Mouse (Mus musculus) embryonic facial prominence, embryonic 10.5 days (tissue): Measurements from ENCODE around the gene Vps8. TPM values are rescaled to one million over a fixed set of nuclear protein-coding genes. Genes with fewer than 3 reads are reported as not detected.
A peak's percentile ranks its signal among the peaks of the same experiment; 100 is the strongest.

Experiments used
- DNase-seq: peaks from one replicate; pipeline ENCODE4 v3.0.0-alpha.2; 2017; ENCODE audit warnings: low spot score
- H3K27ac ChIP-seq: fragments of 300-500 bp; sonication (generic); replicated peaks from 2 replicates; pipeline ENCODE4 v1.5.1; 2016; ENCODE audit warnings: mild to moderate bottlenecking
- H3K27me3 ChIP-seq: fragments of 300-500 bp; sonication (generic); replicated peaks from 2 replicates; pipeline ENCODE4 v1.6.1; 2016; ENCODE audit warnings: low read depth, mild to moderate bottlenecking; ENCODE audit not compliant: poor library complexity, severe bottlenecking
- H3K36me3 ChIP-seq: fragments of 300-500 bp; sonication (generic); replicated peaks from 2 replicates; pipeline ENCODE4 v1.6.1; 2016; ENCODE audit warnings: mild to moderate bottlenecking, moderate library complexity
- H3K4me1 ChIP-seq: fragments of 300-500 bp; sonication (generic); 2 replicates; pipeline ENCODE4 v1.6.1; 2016
- H3K4me3 ChIP-seq: fragments of 300-500 bp; sonication (generic); 2 replicates; pipeline ENCODE4 v1.5.1; 2016; ENCODE audit warnings: mild to moderate bottlenecking, moderate library complexity
- H3K9me3 ChIP-seq: fragments of 300-500 bp; sonication (generic); 2 replicates; pipeline ENCODE4 v1.6.1; 2016; ENCODE audit warnings: mild to moderate bottlenecking
- WGBS: fragments of 180-500 bp; shearing (Covaris S2); methylation state at CpG from one replicate; pipeline ENCODE4 v1.1.7; 2016; 5-methylcytosine and 5-hydroxymethylcytosine counted together
- polyA plus RNA-seq: library from polyadenylated mRNA; unstranded; fragments of >200 nt; fragmentation: Nextera tagmentation; extraction: Ambion mirVana; gene quantifications from 2 replicates; pipeline ENCODE4 v1.2.1, GENCODE M21; 2016

Vps8 gene
- polyA plus RNA-seq, 1 experiment from 2014 or later, result 16.6 TPM

DNA sequence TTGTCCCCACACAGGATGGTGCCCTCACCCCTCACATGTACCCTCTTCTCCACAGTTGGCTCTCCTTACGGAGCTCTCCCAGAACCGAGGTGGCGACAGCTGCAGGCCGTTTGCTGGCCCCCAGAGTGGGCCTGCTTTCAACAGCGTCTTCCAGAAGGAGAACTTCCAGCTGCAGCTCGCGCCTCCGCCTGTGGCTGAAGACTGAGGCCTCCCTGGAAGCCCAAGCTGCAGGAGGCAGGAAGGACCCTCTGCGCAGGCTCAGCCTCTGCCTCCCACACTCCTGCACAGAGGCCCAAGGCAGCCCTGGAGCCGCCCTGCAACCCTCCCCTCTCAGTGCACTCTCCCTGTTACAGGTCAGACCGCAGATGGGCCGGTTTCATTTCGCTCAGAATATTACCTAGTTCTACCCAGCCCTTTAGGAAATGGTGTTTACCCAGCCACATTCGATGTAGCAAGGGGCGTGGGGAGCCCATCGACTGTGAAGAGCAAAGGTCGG lies 221.2 kb downstream of the Vps8 start:
- H3K4me1 ChIP-seq, result peaks cover 29% of the 10 kb centered on the region
- no peak overlapping the region for H3K4me3 ChIP-seq
- 46% methylated on average over 17 of the region's 17 CpGs for WGBS
- H3K36me3 ChIP-seq, result no peaks in the 10 kb centered on the region; the same call in 1 of the 2 replicates
- peak; percentile 46 for DNase-seq
- no peaks in the 10 kb centered on the region for H3K27me3 ChIP-seq
- peak overlapping the region; percentile 76 for H3K27ac ChIP-seq
- no peaks in the 10 kb centered on the region for H3K9me3 ChIP-seq

DNA sequence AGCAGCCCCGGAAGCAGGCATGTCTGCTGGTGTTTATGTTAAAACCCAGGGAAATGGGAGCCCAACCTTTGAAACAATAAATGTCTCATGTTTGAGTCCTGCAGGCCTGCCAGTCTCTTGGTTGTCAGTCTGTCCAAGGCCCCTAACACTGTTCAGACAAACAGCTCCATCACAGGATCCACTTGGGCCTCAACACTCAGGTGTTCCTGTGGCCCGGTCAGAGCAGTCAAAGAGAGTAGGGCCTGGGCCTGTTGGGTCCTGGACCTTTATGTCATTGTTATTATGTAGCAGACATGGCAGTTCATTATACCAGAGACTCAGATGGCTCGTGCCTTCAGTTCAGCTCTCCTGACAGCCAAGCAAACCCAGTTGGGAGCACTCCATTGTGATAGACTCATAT lies 221.7 kb downstream of the Vps8 start:
- H3K27me3 ChIP-seq, result no peaks in the 10 kb centered on the region
- H3K9me3 ChIP-seq, result no peaks in the 10 kb centered on the region
- peak overlapping the region; percentile 76 for H3K27ac ChIP-seq
- peaks cover 29% of the 10 kb centered on the region for H3K4me1 ChIP-seq
- DNase-seq, result no peak
- no peaks in the 10 kb centered on the region; the same call in 1 of the 2 replicates for H3K36me3 ChIP-seq
- H3K4me3 ChIP-seq, result no peak overlapping the region
- 74% methylated on average over 3 of the region's 3 CpGs for WGBS

DNA sequence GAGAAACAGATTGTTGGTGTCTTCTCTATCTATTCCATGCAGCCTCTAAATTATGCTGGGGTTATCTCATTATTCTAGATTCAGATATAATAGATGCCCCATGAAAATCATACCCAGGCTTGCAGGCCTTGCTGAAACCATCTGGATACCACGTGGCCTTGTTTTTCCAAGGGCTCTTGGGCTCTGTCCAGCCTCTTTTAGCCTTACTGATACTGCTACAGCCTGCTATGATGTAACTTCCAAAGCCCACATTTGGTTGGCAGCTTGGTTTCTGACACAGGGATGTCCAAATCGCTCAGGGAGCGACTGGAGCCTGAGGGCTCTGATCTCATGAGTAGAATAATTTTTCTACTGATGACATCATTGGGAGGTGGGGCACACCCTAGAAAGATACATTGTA lies 223.0 kb downstream of the Vps8 start:
- Histone ChIP-seq H3K27ac (no peak overlapping the region), H3K4me3 (no peak overlapping the region), H3K9me3 (no peaks in the 10 kb centered on the region), H3K27me3 (no peaks in the 10 kb centered on the region), H3K4me1 (peaks cover 29% of the 10 kb centered on the region), H3K36me3 (no peaks in the 10 kb centered on the region; the same call in 1 of the 2 replicates)
- WGBS, result 82% methylated on average over 3 of the region's 3 CpGs
- no peak for DNase-seq

DNA sequence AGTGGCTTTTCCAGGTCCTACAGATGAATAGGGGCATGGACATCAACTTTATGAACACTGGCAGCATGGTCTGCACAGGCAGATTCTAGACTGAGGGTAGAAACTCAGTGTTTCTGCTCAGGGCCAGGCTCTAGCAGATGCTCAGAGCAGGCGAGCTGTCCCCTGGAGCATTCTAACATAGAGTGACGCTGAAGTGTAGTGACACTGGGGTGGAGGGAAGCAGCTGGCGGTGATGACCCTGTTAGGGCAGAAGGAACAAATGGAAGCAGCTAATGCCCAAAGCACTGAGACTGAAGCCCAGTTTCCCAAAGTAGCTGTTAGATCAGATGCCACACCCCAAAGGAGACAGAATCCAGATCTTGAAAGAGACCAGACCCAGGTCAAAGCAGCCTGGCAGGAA lies 223.6 kb downstream of the Vps8 start:
- Histone ChIP-seq H3K4me1 (peaks cover 23% of the 10 kb centered on the region), H3K36me3 (no peaks in the 10 kb centered on the region; the same call in 1 of the 2 replicates), H3K9me3 (no peaks in the 10 kb centered on the region), H3K4me3 (no peak overlapping the region), H3K27me3 (no peaks in the 10 kb centered on the region), H3K27ac (no peak overlapping the region)
- 75% methylated on average over 3 of the region's 3 CpGs for WGBS
- no peak for DNase-seq

DNA sequence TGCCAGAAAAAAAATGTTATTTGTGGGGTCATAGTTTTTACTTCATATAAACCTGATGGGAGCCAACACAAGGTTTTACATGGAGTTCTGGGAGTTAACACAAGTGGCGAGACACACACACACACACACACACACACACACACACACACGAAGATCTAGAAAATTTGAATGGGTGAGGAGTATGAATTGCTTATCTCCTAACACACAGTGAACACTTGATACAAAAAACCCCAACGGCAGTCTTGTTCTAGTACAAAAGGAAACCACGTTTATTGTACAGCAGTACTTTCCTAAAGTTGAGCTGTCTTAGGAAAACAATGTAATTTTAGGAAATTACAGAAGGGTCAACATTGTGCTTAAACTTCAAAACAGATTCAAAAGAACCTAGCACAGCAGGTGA lies 225.9 kb downstream of the Vps8 start:
- H3K4me3 ChIP-seq, result no peak overlapping the region
- H3K9me3 ChIP-seq, result no peaks in the 10 kb centered on the region
- H3K4me1 ChIP-seq, result peaks cover 20% of the 10 kb centered on the region
- WGBS, result 85% methylated on average over 4 of the region's 4 CpGs
- H3K27ac ChIP-seq, result no peak overlapping the region
- no peak for DNase-seq
- no peaks in the 10 kb centered on the region; the same call in 1 of the 2 replicates for H3K36me3 ChIP-seq
- no peaks in the 10 kb centered on the region for H3K27me3 ChIP-seq

DNA sequence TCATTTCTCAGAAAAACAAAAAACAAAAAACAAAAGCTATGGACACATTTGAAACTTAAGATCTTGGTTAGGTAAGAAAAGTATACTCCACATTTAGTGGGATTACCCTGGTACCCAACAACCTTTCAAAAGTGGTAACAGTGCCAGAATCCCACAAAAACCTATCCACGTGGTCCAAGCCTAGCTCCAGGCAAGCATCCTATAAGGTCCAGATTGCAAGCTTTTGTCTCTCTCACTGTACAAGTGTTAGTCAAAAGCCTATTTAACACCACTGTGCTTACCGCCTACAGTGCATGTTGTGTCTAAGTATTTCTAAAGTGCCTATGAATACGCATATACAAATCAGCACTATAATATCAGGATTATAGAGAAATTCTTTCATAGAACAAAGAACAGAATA lies 227.4 kb downstream of the Vps8 start:
- H3K36me3 ChIP-seq, result no peaks in the 10 kb centered on the region; the same call in 1 of the 2 replicates
- 86% methylated on average over 3 of the region's 3 CpGs for WGBS

DNA sequence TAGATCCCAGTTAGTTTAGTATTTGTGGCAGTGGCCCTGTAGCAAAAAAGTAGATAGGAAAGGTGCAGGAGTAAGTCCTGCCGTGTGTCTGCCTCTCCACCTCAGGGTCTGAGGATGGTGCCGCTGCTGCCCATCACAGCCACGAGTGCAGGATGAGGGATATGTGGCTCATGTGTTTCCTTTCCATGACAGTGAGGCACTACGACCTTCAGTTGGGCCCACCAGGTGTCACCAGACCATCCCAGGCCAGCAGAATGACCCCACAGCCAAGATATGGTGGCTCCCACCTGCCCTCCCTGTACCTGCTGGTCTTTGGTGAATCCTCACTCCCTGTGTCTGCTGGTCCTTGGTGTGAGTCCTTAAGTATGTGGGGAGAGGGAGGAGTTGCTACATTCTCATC lies 228.2 kb downstream of the Vps8 start:
- no peaks in the 10 kb centered on the region for H3K27me3 ChIP-seq
- H3K4me1 ChIP-seq, result peaks cover 14% of the 10 kb centered on the region; the same call in 1 of the 2 replicates
- H3K9me3 ChIP-seq, result no peaks in the 10 kb centered on the region
- WGBS, result 83% methylated on average over 4 of the region's 4 CpGs
- DNase-seq, result no peak
- H3K4me3 ChIP-seq, result no peak overlapping the region
- no peaks in the 10 kb centered on the region; the same call in 1 of the 2 replicates for H3K36me3 ChIP-seq
- no peak overlapping the region for H3K27ac ChIP-seq

More for the DNA sequence above, 227.4 kb downstream of the Vps8 start:
- no peak overlapping the region for H3K4me3 ChIP-seq
- no peak overlapping the region for H3K27ac ChIP-seq
- H3K9me3 ChIP-seq, result no peaks in the 10 kb centered on the region
- 0 out of 2 replicates have a peak, but pooled peaks cover 13% of the 10 kb centered on the region for H3K4me1 ChIP-seq
- no peak for DNase-seq
- no peaks in the 10 kb centered on the region for H3K27me3 ChIP-seq

DNA sequence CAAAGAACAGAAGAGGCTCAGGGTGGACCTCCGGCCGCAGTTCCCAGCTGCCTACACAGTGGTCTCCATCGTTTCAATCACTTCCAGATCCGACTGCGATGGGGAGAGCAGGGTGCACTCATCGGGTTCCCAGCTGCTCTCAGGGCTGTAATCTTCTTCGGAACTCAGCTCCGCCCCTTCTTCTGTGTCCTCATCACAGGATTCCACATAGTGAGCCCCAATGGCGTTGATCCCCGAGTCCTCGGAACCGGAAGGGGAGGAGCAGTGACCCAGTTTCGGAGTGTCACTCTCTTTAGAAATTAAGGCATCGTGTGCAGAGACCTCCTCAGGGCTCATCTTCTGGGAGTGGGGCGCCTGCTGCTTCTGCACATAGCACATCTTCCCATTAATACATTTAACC lies 230.2 kb downstream of the Vps8 start:
- Histone ChIP-seq H3K4me1 (peaks cover 8% of the 10 kb centered on the region; the same call in 1 of the 2 replicates), H3K4me3 (no peak overlapping the region), H3K27me3 (no peaks in the 10 kb centered on the region), H3K27ac (no peak overlapping the region), H3K36me3 (no peaks in the 10 kb centered on the region), H3K9me3 (no peaks in the 10 kb centered on the region)
- WGBS, result 79% methylated on average over 15 of the region's 15 CpGs
- no peak for DNase-seq

DNA sequence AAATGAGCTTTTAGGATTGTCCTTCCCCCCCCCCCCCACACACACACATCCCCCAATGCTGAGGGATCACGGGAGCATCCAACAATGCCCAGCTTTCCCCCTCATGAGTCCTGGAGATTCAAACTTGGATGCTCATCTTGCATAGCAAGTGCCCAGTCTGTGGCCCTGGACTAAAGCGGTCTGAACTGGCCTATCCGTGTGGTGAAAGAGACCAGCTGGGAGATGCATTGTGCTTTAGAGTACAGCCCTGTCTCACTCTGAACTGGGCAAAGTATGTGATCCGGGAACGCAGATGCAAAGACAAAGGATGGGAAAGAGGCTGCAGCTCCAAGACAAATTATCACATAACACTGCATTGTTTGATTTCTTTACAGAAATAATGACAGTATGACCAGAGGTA lies 231.5 kb downstream of the Vps8 start:
- Histone ChIP-seq H3K9me3 (no peaks in the 10 kb centered on the region), H3K4me1 (peaks cover 8% of the 10 kb centered on the region; the same call in 1 of the 2 replicates), H3K27me3 (no peaks in the 10 kb centered on the region), H3K36me3 (no peaks in the 10 kb centered on the region), H3K4me3 (no peak overlapping the region), H3K27ac (no peak overlapping the region; the same call in 1 of the 2 replicates)
- 77% methylated on average over 5 of the region's 5 CpGs for WGBS
- DNase-seq, result no peak

DNA sequence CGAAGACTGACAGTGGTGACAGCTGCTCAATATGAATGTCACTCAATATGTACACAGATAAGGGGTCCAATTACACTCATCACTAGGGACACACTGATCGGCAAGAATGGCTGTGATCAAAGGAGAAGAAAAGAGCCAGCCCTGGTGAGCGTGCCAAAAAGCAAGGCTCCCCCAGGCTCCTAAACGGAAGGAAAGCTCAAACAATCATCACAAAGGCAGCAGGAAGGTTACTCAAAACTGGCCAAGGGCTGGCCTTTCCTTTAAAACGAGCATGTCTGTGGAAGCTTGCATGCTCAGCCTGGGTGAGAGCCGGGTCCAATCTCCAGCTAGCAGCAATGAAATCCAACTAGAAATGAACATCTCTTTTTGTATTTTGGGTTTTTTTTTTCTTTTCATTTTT lies 232.4 kb downstream of the Vps8 start:
- no peak overlapping the region for H3K4me3 ChIP-seq
- no peak for DNase-seq
- no peak overlapping the region for H3K27ac ChIP-seq
- WGBS, result 47% methylated on average over 6 of the region's 6 CpGs
- H3K27me3 ChIP-seq, result no peaks in the 10 kb centered on the region
- H3K4me1 ChIP-seq, result peaks cover 8% of the 10 kb centered on the region; the same call in 1 of the 2 replicates
- H3K9me3 ChIP-seq, result no peaks in the 10 kb centered on the region
- H3K36me3 ChIP-seq, result no peaks in the 10 kb centered on the region

DNA sequence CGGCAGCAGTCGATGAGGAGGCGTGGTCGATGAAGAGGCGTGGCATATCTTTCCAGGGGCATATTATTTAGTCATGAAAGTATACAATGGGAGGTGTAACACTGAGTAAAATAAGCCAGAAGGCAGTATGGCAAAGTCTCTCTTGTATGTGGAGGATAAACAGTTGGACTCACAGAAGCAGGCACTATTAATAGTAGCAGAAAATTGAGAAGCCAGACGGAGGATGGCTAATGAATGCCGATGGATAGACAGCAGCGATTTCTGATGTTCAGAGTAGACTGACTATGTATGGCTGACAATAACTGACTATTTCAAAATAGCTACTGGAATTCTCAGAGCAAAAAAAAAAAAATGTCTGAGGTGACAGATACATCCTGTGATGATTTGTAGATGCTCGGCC lies 233.0 kb downstream of the Vps8 start:
- H3K36me3 ChIP-seq, result no peaks in the 10 kb centered on the region
- no peaks in the 10 kb centered on the region for H3K9me3 ChIP-seq
- no peak for DNase-seq
- H3K27ac ChIP-seq, result no peak overlapping the region
- H3K4me1 ChIP-seq, result peaks cover 8% of the 10 kb centered on the region; the same call in 1 of the 2 replicates
- WGBS, result 94% methylated on average over 9 of the region's 9 CpGs
- H3K4me3 ChIP-seq, result no peak overlapping the region
- no peaks in the 10 kb centered on the region for H3K27me3 ChIP-seq

DNA sequence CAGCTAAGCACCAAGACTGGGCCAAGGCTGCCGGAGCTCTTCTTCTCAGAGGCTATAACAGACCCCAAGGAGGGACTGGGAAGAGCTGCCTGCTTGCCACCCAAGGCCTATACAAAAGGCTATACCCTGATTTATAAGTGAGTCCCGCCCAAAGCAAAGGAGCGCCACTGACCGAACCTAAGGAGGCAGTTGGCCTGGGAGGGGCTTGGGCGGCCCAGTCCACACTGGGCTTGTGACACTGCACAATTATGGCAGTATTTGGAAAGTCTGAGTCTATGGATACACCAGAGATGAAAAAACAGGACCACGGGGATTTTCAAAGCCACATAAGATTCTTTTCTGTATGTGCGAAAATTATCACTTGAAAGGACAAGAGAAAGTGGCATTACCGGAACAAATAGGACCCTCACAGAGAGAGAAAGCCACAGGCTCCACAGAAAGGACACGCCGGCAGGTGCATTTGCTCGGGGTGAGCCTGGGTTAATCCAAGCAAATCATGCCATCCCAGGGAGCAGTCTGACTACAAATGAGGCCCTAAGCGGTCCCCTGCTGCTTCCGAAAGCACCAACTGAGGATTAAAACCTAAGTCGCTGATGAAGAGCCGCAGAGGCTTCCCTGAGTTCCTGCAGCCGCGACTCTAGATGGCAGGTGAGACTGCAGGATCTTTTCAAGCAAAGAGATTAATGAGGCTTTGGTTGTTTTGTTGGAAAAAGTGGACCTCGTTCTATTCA lies 241.9 kb downstream of the Vps8 start:
- WGBS, result 8% methylated on average over 18 of the region's 18 CpGs
- Histone ChIP-seq H3K27ac (no peak overlapping the region), H3K4me3 (peak overlapping the region; percentile 2; the same call in 1 of the 2 replicates), H3K4me1 (peaks cover 11% of the 10 kb centered on the region), H3K9me3 (no peaks in the 10 kb centered on the region), H3K36me3 (no peaks in the 10 kb centered on the region), H3K27me3 (peaks cover 32% of the 10 kb centered on the region)
- no peak for DNase-seq

DNA sequence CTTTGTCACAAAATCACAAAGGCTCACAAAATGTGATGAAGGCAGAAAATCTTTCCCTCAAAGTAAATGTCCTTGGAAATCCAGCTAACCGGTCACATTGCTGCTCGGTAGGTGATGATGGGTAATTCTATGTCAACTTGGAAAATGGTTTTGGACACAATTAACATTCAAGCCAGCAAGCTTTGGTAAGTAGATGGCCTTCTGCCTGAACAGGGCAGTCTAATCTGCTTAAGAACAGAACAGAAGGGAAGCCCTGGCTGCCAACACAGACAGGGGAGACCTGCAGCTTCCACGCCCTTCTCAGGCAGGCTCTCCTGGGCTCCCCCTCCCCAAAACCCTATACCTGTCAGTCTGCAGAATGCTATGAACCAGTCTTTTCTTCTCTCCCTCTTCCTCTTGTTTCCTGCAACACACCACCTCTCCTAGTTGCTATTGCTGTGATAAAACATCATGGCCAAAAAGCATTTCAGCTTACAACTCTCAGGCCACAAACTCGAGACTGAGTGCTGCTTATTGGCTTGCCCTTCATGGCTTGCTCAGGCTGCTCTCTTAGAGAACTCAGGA lies 242.6 kb downstream of the Vps8 start:
- no peaks in the 10 kb centered on the region for H3K9me3 ChIP-seq
- H3K27me3 ChIP-seq, result peaks cover 32% of the 10 kb centered on the region
- 14% methylated on average over 4 of the region's 4 CpGs for WGBS
- H3K27ac ChIP-seq, result no peak overlapping the region
- no peak overlapping the region for H3K4me3 ChIP-seq
- no peaks in the 10 kb centered on the region for H3K36me3 ChIP-seq
- DNase-seq, result no peak
- peaks cover 11% of the 10 kb centered on the region for H3K4me1 ChIP-seq
